Mouse (Mus musculus): Measurements from ENCODE around the gene 9430097D07Rik. TPM values are rescaled to one million over a fixed set of nuclear protein-coding genes. Genes with fewer than 3 reads are reported as not detected.
A peak's percentile ranks its signal among the peaks of the same experiment; 100 is the strongest.

9430097D07Rik gene
- 0.59 and 0.99 TPM in 2 replicates for polyA plus RNA-seq (2015; fragmentation: Nextera tagmentation; extraction: Ambion mirVana)

DNA sequence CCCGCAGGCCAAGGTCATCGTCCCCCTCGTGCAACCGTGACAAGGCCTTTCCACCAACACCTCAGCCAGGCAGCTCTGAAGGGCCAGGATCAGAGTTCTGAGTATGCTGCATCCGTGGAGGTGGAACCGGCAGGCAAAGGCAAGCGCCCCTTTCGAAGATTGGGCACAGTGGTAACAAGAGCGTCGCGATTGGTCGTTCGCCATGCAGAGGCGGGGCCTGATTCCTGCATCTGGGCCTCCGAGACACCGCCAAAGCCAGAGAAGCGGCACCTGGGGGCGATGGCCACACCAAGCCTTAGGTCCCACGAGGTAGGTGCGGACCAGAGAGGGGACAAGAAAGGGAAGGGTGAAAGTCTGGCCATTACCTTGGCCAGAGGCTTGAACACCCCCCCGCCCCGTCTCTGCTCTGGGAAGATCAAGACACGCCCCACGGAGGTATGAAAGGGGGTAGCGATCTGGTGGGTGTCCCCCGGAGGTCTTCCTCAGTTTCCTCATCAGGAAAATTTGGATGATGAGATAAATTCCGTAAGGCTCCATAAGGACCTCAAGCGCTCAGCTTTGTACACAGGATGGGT is at the start of gene 9430097D07Rik:
Gene 9430097D07Rik, minus strand, starts transcription at position 99 of the 575 bp plus-strand sequence.
- peak; percentile 85 for ATAC-seq (ENCODE audit: low FRiP score)
- whole genome bisulfite sequencing: 6% methylated on average over 28 of the region's 28 CpGs

DNA sequence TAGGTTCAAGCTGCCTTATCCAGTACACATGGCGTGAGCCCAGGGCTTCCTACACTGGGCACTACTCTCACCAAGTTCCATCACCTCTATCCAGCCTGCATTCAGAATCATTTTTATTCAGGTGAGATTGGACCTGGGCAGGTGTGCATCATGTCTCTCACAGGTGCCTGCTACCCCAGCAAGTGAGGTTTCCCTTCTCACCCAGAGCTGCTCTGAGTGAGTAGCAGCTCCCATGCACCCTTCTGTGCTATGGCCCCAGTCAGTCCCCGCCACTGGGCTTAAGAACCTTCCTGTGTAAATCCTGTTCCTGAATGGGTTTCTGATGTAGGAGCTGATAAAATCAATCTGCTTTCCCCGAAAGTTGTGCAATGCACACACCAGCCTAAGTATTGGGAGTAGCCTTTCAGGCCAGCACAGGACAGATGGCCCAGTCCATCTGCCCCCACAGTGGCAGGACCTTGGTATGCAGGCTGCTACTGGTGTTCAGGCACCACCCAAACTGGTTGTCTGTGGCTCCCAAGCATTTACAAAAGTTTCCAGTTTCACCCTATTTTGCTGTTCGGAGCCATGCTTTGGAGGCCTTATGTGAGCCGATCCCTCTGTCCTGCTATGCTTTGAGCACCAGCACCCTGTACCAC is 48.7 kb upstream of the 9430097D07Rik start:
- 89% methylated on average over 5 of the region's 5 CpGs for WGBS

More for the DNA sequence above, at the start of gene 9430097D07Rik:
- peaks cover 4% of the 10 kb centered on the region; the same call in 1 of the 2 replicates for H3K36me3 ChIP-seq
- H3K9ac ChIP-seq (replicated peaks): peak within 1 kb of the TSS; percentile 59
- no peaks in the 10 kb centered on the region for H3K9me3 ChIP-seq (replicated peaks)
- H3K27ac ChIP-seq (replicated peaks): peak within 1 kb of the TSS; percentile 51
- H3K4me3 ChIP-seq (replicated peaks): peak within 1 kb of the TSS; percentile 51
- peak within 1 kb of the TSS; percentile 99 for H3K4me2 ChIP-seq
- peaks cover 34% of the 10 kb centered on the region for H3K4me1 ChIP-seq
- H3K27me3 ChIP-seq (replicated peaks): peaks cover 20% of the 10 kb centered on the region; the same call in 1 of the 2 replicates

DNA sequence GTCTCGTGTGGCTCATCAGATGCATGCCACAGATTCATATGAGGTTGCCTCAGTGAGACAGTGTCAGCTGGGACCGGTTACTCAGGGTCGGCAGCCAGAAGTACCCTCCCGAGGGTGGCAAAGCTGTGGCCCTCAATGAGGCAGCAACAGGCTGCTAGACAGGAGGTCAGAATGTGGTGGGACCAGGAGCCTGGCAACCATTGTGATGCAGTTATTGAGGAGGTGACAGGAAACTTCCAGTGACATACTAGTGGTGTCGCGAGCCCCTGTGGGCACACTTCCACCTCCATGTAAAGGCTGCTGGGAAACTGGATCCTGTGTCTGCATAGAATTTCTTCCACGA is 46.0 kb upstream of the 9430097D07Rik start, which contains the start of gene Ak1:
Gene Ak1, plus strand, starts transcription at position 242 of the 343 bp plus-strand sequence.
- Histone ChIP-seq H3K4me2 (no peak within 1 kb of the TSS), H3K4me3 (replicated peaks) (no peak within 1 kb of the TSS), H3K36me3 (peaks cover 15% of the 10 kb centered on the region; the same call in 1 of the 2 replicates), H3K27ac (replicated peaks) (peak within 1 kb of the TSS; percentile 54), H3K27me3 (replicated peaks) (no peaks in the 10 kb centered on the region), H3K9me3 (replicated peaks) (no peaks in the 10 kb centered on the region), H3K9ac (replicated peaks) (no peak within 1 kb of the TSS), H3K4me1 (peaks cover 51% of the 10 kb centered on the region)
- ATAC-seq (ENCODE audit: low FRiP score): no peak
- WGBS: 34% methylated on average over 7 of the region's 7 CpGs

More for the DNA sequence above, 48.7 kb upstream of the 9430097D07Rik start:
- no peak for ATAC-seq (ENCODE audit: low FRiP score)
- no peaks in the 10 kb centered on the region for H3K36me3 ChIP-seq
- H3K9ac ChIP-seq (replicated peaks): no peak overlapping the region
- H3K4me3 ChIP-seq (replicated peaks): no peak overlapping the region
- peaks cover 72% of the 10 kb centered on the region for H3K4me1 ChIP-seq
- H3K27me3 ChIP-seq (replicated peaks): no peaks in the 10 kb centered on the region
- no peak overlapping the region for H3K27ac ChIP-seq (replicated peaks)
- H3K4me2 ChIP-seq: no peak overlapping the region
- no peaks in the 10 kb centered on the region for H3K9me3 ChIP-seq (replicated peaks)

DNA sequence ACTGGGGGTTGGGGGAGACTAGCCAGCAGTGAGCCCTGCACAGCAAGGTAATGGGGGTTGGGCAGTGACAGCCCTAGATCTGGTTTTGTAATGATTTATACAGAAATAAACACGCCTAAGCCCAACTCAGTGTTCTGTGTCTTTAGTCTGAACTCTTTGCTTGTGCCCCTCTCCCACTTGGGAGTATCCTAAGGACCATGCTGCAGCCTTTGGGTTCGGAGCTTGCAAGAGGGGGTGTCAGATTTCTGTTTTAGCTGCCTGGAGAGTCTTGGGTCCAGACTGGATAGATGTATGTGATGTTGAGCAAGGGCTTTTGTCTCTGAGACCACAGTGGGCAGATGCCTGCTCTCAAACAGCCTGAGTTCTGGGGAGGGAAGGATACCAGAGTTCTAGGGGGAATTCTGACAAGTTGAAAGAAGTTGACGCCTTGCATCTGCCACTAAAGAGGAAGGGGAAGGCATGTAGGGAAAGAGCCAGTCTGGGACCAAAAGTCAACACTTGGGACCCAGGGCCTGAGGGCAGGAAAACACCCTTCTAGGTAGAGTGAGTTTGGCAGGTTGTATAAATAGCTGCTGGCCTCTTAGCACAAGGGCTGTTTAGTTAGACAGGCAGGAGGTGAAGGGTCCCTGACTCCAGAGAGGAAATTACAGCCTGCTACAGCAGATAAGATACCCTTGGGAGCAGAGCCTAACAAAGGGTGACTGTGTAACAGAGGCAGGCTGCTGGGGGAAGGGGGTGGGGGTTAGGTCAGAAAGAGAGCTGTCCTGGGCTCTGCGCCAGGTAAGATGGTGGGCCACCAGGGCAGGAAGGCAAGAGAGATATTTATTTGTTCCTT is 45.4 kb upstream of the 9430097D07Rik start:
- WGBS: 34% methylated on average over 4 of the region's 4 CpGs
- Histone ChIP-seq H3K9ac (replicated peaks) (no peak overlapping the region), H3K4me2 (no peak overlapping the region), H3K4me1 (peaks cover 45% of the 10 kb centered on the region), H3K27ac (replicated peaks) (peak overlapping the region; percentile 54), H3K4me3 (replicated peaks) (no peak overlapping the region), H3K9me3 (replicated peaks) (no peaks in the 10 kb centered on the region), H3K27me3 (replicated peaks) (no peaks in the 10 kb centered on the region), H3K36me3 (peaks cover 15% of the 10 kb centered on the region; the same call in 1 of the 2 replicates)
- no peak for ATAC-seq (ENCODE audit: low FRiP score)

DNA sequence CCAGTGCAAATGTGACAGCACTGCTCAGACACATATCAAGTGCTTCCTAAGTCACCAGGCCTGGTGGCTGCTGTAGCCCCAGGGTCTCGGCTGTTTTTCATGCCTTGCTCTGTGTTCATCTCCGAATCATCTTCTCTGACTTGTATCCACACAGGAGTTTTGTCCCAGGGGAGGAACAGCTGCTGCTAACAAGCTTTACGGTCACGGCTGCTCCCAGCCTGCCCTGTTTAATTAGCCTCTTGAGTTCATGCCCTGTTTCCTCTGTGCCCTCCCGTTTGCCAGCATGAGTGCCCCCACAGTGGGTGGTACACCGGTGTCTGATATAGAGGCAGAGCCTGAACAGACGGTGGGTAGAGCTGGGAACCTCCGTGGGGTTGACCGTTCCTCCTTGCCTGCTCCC is 42.6 kb upstream of the 9430097D07Rik start:
- Histone ChIP-seq H3K4me1 (peaks cover 30% of the 10 kb centered on the region), H3K4me2 (no peak overlapping the region), H3K27ac (replicated peaks) (no peak overlapping the region), H3K9me3 (replicated peaks) (no peaks in the 10 kb centered on the region), H3K36me3 (peaks cover 29% of the 10 kb centered on the region), H3K9ac (replicated peaks) (no peak overlapping the region), H3K27me3 (replicated peaks) (no peaks in the 10 kb centered on the region), H3K4me3 (replicated peaks) (no peak overlapping the region)
- WGBS: 50% methylated on average over 9 of the region's 9 CpGs
- ATAC-seq (ENCODE audit: low FRiP score): no peak

DNA sequence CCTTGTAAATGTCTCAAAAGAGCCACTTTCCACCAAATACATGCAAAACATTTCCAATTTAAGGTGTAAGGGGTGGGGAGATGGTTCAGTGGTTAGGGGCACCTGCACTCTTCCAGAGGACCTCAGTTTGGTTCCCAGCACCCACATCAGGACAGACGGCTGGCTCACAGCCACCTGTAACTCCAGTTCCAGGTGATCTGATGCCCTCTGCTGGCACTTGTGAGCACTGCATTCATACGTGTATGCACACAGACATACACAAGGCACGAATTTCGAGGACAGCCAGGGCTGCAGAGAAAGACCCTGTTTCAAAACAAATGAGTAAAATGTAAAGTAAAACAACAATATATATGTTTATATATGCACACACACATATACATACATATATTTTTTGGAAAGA is 42.1 kb upstream of the 9430097D07Rik start:
- Histone ChIP-seq H3K4me2 (no peak overlapping the region), H3K9me3 (replicated peaks) (no peaks in the 10 kb centered on the region), H3K36me3 (peaks cover 31% of the 10 kb centered on the region), H3K27me3 (replicated peaks) (no peaks in the 10 kb centered on the region), H3K9ac (replicated peaks) (no peak overlapping the region), H3K27ac (replicated peaks) (no peak overlapping the region), H3K4me1 (peaks cover 30% of the 10 kb centered on the region), H3K4me3 (replicated peaks) (no peak overlapping the region)
- no peak for ATAC-seq (ENCODE audit: low FRiP score)
- WGBS: 92% methylated on average over 4 of the region's 4 CpGs

DNA sequence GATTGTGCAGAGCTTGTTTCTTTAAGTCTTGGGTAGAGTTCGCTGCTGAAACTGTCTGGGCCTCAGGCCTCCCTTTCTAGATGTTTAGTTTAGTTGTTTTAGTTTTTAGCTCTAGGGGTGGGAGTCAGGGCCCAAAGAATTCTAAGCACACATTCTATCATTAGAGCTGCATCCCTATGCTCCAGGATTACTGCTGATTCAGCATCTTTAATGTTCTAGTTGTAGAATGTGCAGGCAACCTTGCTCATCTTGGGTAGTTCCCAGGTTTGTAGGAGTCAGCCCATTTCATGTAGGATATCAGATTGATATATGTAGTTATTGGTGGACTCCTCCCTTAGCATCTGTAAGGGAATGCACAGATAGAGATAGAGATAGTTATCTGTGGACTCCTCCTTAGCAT is 41.6 kb upstream of the 9430097D07Rik start:
- no peak overlapping the region for H3K27ac ChIP-seq (replicated peaks)
- no peak overlapping the region for H3K4me2 ChIP-seq
- peaks cover 31% of the 10 kb centered on the region for H3K36me3 ChIP-seq
- no peak for ATAC-seq (ENCODE audit: low FRiP score)
- no peaks in the 10 kb centered on the region for H3K27me3 ChIP-seq (replicated peaks)
- no peak overlapping the region for H3K9ac ChIP-seq (replicated peaks)
- peaks cover 30% of the 10 kb centered on the region for H3K4me1 ChIP-seq
- H3K9me3 ChIP-seq (replicated peaks): no peaks in the 10 kb centered on the region
- H3K4me3 ChIP-seq (replicated peaks): no peak overlapping the region
- 97% methylated on average over 1 of the region's 1 CpGs for WGBS

DNA sequence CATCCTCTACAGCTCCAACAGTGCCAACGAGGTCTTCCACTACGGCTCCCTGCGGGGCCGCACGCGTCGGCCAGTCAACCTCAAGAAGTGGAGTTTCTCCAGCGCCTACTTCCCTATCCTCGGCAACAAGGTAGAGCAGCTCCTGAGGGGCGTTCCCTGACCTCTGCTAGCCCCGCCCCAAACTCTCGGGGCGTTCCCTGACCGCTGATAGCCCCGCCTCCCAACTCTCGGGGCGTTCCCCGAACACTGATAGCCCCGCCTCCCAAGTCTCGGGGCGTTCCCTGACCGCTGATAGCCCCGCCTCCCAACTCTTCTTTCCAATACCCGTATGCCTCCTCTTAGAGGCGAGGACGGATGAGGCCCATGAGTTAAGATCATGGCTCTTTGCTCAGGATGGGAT is 36.8 kb upstream of the 9430097D07Rik start:
- WGBS: 64% methylated on average over 26 of the region's 26 CpGs
- Histone ChIP-seq H3K4me2 (no peak overlapping the region), H3K9me3 (replicated peaks) (no peaks in the 10 kb centered on the region), H3K4me3 (replicated peaks) (no peak overlapping the region), H3K9ac (replicated peaks) (no peak overlapping the region), H3K27ac (replicated peaks) (no peak overlapping the region), H3K4me1 (peaks cover 27% of the 10 kb centered on the region), H3K36me3 (peaks cover 20% of the 10 kb centered on the region), H3K27me3 (replicated peaks) (no peaks in the 10 kb centered on the region)
- no peak for ATAC-seq (ENCODE audit: low FRiP score)

DNA sequence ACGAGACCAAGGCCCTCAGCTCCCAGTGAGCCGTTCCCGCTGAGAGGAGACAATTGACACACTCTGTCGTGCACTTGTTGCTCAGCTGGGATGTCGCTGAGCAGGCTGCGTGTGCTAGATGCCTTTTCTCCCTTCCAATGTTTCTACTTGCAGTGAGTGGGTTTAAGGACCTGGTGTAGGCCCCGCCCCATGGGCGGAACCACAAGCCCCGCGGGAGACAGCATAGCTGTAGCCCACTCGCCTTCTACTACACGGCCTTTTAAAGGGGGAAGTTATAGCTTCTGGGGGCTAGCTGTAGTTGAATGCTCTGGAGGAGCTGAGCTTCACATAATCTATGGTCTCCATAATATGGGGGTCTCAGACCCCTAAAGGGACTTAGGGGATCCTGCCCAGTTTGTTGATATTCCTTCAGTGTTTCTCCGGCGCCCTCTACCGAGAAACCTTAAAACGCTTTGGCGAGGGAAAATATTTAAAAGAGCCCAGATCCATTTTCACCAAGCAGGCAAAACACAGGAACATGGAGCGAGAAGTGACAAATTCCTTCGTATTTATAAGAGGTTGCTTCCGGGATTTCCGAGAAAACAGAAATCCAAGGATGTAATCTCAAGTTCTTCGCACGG is 35.2 kb upstream of the 9430097D07Rik start:
- Histone ChIP-seq H3K9ac (replicated peaks) (no peak overlapping the region), H3K36me3 (peaks cover 15% of the 10 kb centered on the region), H3K4me3 (replicated peaks) (peak overlapping the region; percentile 33), H3K4me1 (peaks cover 35% of the 10 kb centered on the region), H3K27ac (replicated peaks) (no peak overlapping the region), H3K27me3 (replicated peaks) (no peaks in the 10 kb centered on the region), H3K4me2 (peak overlapping the region; percentile 53), H3K9me3 (replicated peaks) (no peaks in the 10 kb centered on the region)
- no peak for ATAC-seq (ENCODE audit: low FRiP score)
- WGBS: 19% methylated on average over 23 of the region's 23 CpGs

DNA sequence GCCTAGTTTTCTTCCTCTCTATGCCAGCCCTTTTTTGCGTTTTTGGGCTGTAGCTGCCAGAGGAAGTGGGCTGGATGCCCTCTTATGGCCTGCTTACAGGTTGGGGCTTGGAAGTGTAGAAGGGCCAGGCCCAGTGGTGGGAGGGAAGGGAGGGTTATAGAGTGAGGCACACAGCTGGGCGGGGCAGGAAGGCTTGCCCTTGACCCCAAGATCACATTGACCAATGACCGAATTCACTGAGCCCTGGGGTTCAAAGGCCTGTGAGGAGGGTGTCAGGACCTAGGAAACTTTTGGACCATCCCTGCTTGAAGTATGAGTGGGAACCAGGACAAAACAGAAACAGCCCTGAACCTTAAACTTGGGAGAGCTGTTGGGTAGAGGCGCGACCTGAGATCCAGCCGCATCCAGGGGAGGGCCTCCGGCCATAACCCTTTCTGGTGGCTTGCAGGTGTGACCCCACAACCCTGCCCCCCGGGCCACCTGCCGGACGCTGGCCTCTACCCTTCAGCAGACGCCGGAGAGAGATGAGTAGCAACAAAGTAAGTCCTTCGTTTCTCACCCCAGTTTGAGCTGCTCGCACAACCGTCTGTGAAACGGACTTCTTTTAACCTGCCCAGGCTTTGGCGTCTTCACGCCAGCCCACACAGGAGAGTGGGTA is 33.4 kb upstream of the 9430097D07Rik start:
- Histone ChIP-seq H3K4me3 (replicated peaks) (peak overlapping the region; percentile 82), H3K27ac (replicated peaks) (no peak overlapping the region), H3K9ac (replicated peaks) (0 out of 2 replicates have a peak overlapping the region, but pooled peaks have one; percentile 0), H3K36me3 (0 out of 2 replicates have a peak, but pooled peaks cover 3% of the 10 kb centered on the region), H3K27me3 (replicated peaks) (no peaks in the 10 kb centered on the region), H3K4me1 (peaks cover 35% of the 10 kb centered on the region), H3K9me3 (replicated peaks) (no peaks in the 10 kb centered on the region), H3K4me2 (peak overlapping the region; percentile 94)
- WGBS: 34% methylated on average over 18 of the region's 18 CpGs
- ATAC-seq (ENCODE audit: low FRiP score): no peak

All from neural tube, embryonic 15.5 days (tissue).